Mouse (Mus musculus) MEL (cell line): ENCODE data around the gene Pycr1. TPM values are rescaled to one million over a fixed set of nuclear protein-coding genes. Genes with fewer than 3 reads are reported as not detected.

ENCODE experiments used
- DNase-seq: peaks from one replicate; pipeline ENCODE4 v3.0.0; 2011; ENCODE audit warnings: low read depth, low spot score
- H3K27ac ChIP-seq: 2 replicates; pipeline ENCODE4 v1.5.1; 2012; ENCODE audit warnings: low read depth, mild to moderate bottlenecking, control low read depth, low read length, moderate library complexity; ENCODE audit not compliant: control insufficient read depth
- H3K27me3 ChIP-seq, 2 experiments: fragments of 150-350 bp in 1 of 2; sonication (generic) in 1 of 2; 2 replicates each; pipeline ENCODE4 v1.6.1; 2012; ENCODE audit warnings: low read length in 2 of 2, mild to moderate bottlenecking in 2 of 2, improper control_type of control experiment in 1 of 2, moderate library complexity in 1 of 2; ENCODE audit not compliant: insufficient read depth in 2 of 2, control insufficient read depth in 1 of 2
- H3K36me3 ChIP-seq, 2 experiments: 2 replicates each; pipeline ENCODE4 v1.6.1; 2012 to 2014; ENCODE audit warnings: low read length in 2 of 2, improper control_type of control experiment in 1 of 2, inconsistent platforms in 1 of 2, mild to moderate bottlenecking in 1 of 2; ENCODE audit not compliant: insufficient read depth in 2 of 2, control insufficient read depth in 1 of 2
- H3K4me1 ChIP-seq, 2 experiments: fragments of 150-350 bp in 1 of 2; sonication (generic) in 1 of 2; 2 replicates each; pipeline ENCODE4 v1.6.1; 2012; ENCODE audit warnings: low read length in 2 of 2, improper control_type of control experiment in 1 of 2, mild to moderate bottlenecking in 1 of 2; ENCODE audit not compliant: insufficient read depth in 2 of 2, control insufficient read depth in 1 of 2
- H3K4me3 ChIP-seq, 2 experiments: fragments of 150-350 bp in 1 of 2; sonication (generic) in 1 of 2; 2 replicates each; pipeline ENCODE4 v1.5.1; 2012; ENCODE audit warnings: low read depth in 2 of 2, low read length in 2 of 2, mild to moderate bottlenecking in 2 of 2, moderate library complexity in 2 of 2, control low read depth in 1 of 2, improper control_type of control experiment in 1 of 2; ENCODE audit not compliant: control insufficient read depth in 1 of 2, insufficient read depth in 1 of 2
- H3K79me2 ChIP-seq: 2 replicates; pipeline ENCODE4 v1.6.1; 2012; ENCODE audit warnings: mild to moderate bottlenecking, low read length, moderate library complexity; ENCODE audit not compliant: control insufficient read depth, poor library complexity, insufficient read depth
- H3K9ac ChIP-seq: 2 replicates; pipeline ENCODE4 v1.6.1; 2012; ENCODE audit warnings: low read depth, mild to moderate bottlenecking, control low read depth, low read length, moderate library complexity; ENCODE audit not compliant: control insufficient read depth, poor library complexity, severe bottlenecking
- H3K9me3 ChIP-seq: fragments of 150-350 bp; sonication (generic); replicated peaks from 2 replicates; pipeline ENCODE4 v1.6.1; 2012; ENCODE audit warnings: mild to moderate bottlenecking, low read length, improper control_type of control experiment, moderate library complexity; ENCODE audit not compliant: insufficient read depth
- CHD1 ChIP-seq: IDR thresholded peaks from 2 replicates; pipeline ENCODE4 v1.6.1; 2012; ENCODE audit warnings: low read depth, mild to moderate bottlenecking, inconsistent platforms, low read length, improper control_type of control experiment
- CHD2 ChIP-seq: IDR thresholded peaks from 2 replicates; pipeline ENCODE4 v1.6.1; 2011; ENCODE audit warnings: low read length, improper control_type of control experiment
- CTCF ChIP-seq, 3 experiments: IDR thresholded peaks in 2 of 3; conservative IDR thresholded peaks in 1 of 3; 2 replicates each; pipeline ENCODE4 v1.5.1; 2011 to 2012; ENCODE audit warnings: low read length in 3 of 3, low read depth in 2 of 3, mild to moderate bottlenecking in 2 of 3, improper control_type of control experiment in 1 of 3, inconsistent platforms in 1 of 3, mixed read lengths in 1 of 3, moderate library complexity in 1 of 3; ENCODE audit not compliant: control insufficient read depth in 1 of 3, insufficient read depth in 1 of 3, poor library complexity in 1 of 3, severe bottlenecking in 1 of 3
- E2F4 ChIP-seq: IDR thresholded peaks from 2 replicates; pipeline ENCODE4 v1.6.1; 2011; ENCODE audit warnings: low read depth, low read length, improper control_type of control experiment, borderline replicate concordance
- ELF1 ChIP-seq: IDR thresholded peaks from 2 replicates; pipeline ENCODE4 v1.6.1; 2014; ENCODE audit warnings: low read depth, mild to moderate bottlenecking, inconsistent platforms, low read length, improper control_type of control experiment, moderate library complexity
- HCFC1 ChIP-seq: IDR thresholded peaks from 2 replicates; pipeline ENCODE4 v1.6.1; 2012; ENCODE audit warnings: low read depth, mild to moderate bottlenecking, inconsistent platforms, low read length, improper control_type of control experiment, moderate library complexity
- JUND ChIP-seq: IDR thresholded peaks from 2 replicates; pipeline ENCODE4 v1.6.1; 2011; ENCODE audit warnings: low read depth, mild to moderate bottlenecking, improper control_type of control experiment, low read length
- KAT2A ChIP-seq: conservative IDR thresholded peaks from 2 replicates; pipeline ENCODE4 v1.6.1; 2012; ENCODE audit warnings: low read depth, low read length, improper control_type of control experiment, inconsistent platforms
- MAFK ChIP-seq: IDR thresholded peaks from 2 replicates; pipeline ENCODE4 v1.6.1; 2011; ENCODE audit warnings: low read depth, mild to moderate bottlenecking, low read length, improper control_type of control experiment, borderline replicate concordance
- MAX ChIP-seq: IDR thresholded peaks from 2 replicates; pipeline ENCODE4 v1.6.1; 2011; ENCODE audit warnings: low read length, improper control_type of control experiment
- MXI1 ChIP-seq: IDR thresholded peaks from 2 replicates; pipeline ENCODE4 v1.6.1; 2011; ENCODE audit warnings: mild to moderate bottlenecking, low read depth, low read length, improper control_type of control experiment
- MYB ChIP-seq: IDR thresholded peaks from 2 replicates; pipeline ENCODE4 v1.6.1; 2011; ENCODE audit warnings: mild to moderate bottlenecking, low read depth, low read length, improper control_type of control experiment
- NRF1 ChIP-seq: IDR thresholded peaks from 2 replicates; pipeline ENCODE4 v1.6.1; 2014; ENCODE audit warnings: low read depth, mild to moderate bottlenecking, inconsistent platforms, low read length, improper control_type of control experiment, moderate library complexity; ENCODE audit not compliant: poor library complexity, insufficient read depth, severe bottlenecking
- POLR2AphosphoS2 ChIP-seq: IDR thresholded peaks from 2 replicates; pipeline ENCODE4 v1.6.1; 2011; ENCODE audit warnings: low read length, improper control_type of control experiment
- POLR2AphosphoS5 ChIP-seq: IDR thresholded peaks from 2 replicates; pipeline ENCODE4 v1.6.1; 2012; ENCODE audit warnings: low read depth, borderline replicate concordance, mild to moderate bottlenecking, inconsistent platforms, low read length, moderate library complexity, mixed read lengths
- RAD21 ChIP-seq: IDR thresholded peaks from 2 replicates; pipeline ENCODE4 v1.6.1; 2011; ENCODE audit warnings: mild to moderate bottlenecking, low read depth, low read length, improper control_type of control experiment
- TAL1 ChIP-seq: IDR thresholded peaks from 2 replicates; pipeline ENCODE4 v1.6.1; 2012; ENCODE audit warnings: mild to moderate bottlenecking, inconsistent platforms, low read length, moderate library complexity, mixed read lengths
- USF1 ChIP-seq: IDR thresholded peaks from 2 replicates; pipeline ENCODE4 v1.6.1; 2014; ENCODE audit warnings: low read depth, mild to moderate bottlenecking, inconsistent platforms, low read length, improper control_type of control experiment, moderate library complexity
- USF2 ChIP-seq, 2 experiments: IDR thresholded peaks; 2 replicates each; pipeline ENCODE4 v1.6.1; 2011 to 2012; ENCODE audit warnings: improper control_type of control experiment in 2 of 2, low read length in 2 of 2, borderline replicate concordance in 1 of 2, inconsistent platforms in 1 of 2, low read depth in 1 of 2, mild to moderate bottlenecking in 1 of 2; ENCODE audit not compliant: insufficient read depth in 1 of 2
- ZC3H11A ChIP-seq: IDR thresholded peaks from 2 replicates; pipeline ENCODE4 v1.6.1; 2012; ENCODE audit warnings: low read depth, mild to moderate bottlenecking, inconsistent platforms, low read length, improper control_type of control experiment
- ZMIZ1 ChIP-seq: IDR thresholded peaks from 2 replicates; pipeline ENCODE4 v1.6.1; 2012; ENCODE audit warnings: low read depth, mild to moderate bottlenecking, inconsistent platforms, low read length, improper control_type of control experiment, moderate library complexity
- polyA plus RNA-seq, 2 experiments: library from polyadenylated mRNA; stranded (reverse) in 1 of 2; unstranded in 1 of 2; fragments of >175 nt in 1 of 2; fragments of >200 nt in 1 of 2; gene quantifications; 2 replicates each; pipeline versions ENCODE4 v1.2.1 to v1.2.4; 2012; ENCODE audit warnings: low replicate concordance in 2 of 2, low read depth in 1 of 2; ENCODE audit not compliant: insufficient read length in 2 of 2, insufficient read depth in 1 of 2, missing spikeins in 1 of 2
- total RNA-seq: library from RNA; depleted of rRNA; stranded (reverse); fragments of 300-350 nt; gene quantifications from 2 replicates; pipeline ENCODE4 v1.2.3, GENCODE M21; 2012

The Pycr1 gene
- total and polyA plus RNA-seq, 3 experiments, result 2.6 to 15.3 TPM; not detected in 1

DNA sequence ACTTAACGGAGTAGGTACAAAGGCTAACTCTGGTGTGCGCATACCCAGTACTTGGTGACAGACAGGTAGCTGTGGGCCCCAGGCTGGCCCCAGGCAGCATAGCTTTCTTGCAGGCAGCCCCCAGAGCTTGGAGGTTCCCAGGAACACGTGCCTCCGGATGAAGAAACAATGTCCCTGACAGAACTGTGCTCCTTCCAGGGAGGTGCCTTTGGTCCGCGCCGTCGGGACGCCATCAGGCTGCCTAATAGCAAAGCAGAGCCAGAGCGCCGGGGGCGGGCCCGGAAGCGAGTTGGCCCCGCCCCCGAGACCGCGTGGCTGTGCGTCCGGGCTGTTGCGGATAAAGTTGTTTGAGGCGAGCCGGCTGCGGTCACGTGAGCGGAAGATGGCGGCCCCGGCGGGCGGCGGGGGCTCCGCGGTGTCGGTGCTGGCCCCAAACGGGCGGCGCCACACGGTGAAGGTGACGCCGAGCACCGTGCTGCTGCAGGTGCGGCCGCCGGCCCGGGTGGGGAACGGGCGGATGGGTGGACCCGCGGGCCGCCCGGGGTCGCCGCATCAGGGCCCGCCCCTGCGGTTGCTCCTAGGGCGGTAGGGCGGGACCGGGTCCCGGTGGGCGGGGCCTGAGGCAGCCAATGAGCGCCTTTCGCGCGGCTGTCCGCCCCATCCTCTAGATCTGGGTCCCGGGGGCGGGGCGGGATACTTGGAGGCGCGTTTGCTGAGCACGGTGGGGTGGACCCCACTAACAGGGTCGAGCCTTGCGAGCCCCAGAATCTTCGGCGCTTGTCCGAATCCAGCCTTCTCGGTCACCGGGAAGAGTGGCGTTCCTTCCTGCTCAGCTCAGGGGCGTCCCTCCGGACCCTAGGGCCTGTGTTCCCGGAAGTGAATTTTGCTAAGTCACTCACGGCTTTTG is 29.4 kb upstream of the Pycr1 start, which contains the start of gene Aspscr1 (continued):
- TF ChIP-seq POLR2AphosphoS5, result no peak
- no peak; the same call in 1 of the 2 replicates for TF ChIP-seq KAT2A
- TF ChIP-seq JUND, result no peak
- no peak for TF ChIP-seq CTCF (IDR thresholded peaks at IDR 0.05 in 2 of 3, conservative IDR thresholded peaks at IDR 0.05 in 1 of 3; ENCODE audit: control insufficient read depth in 1 of 3, insufficient read depth in 1 of 3, low read depth in 2 of 3, low read length in 3 of 3, poor library complexity in 1 of 3, severe bottlenecking in 1 of 3)
- TF ChIP-seq CHD2, result no peak
- TF ChIP-seq USF2 (IDR thresholded peaks at IDR 0.05; ENCODE audit: borderline replicate concordance in 1 of 2, insufficient read depth in 1 of 2, low read depth in 1 of 2, low read length in 2 of 2), result peak in 1 of 2 experiments; percentile 89; a peak in 2 of 4 replicates
- peak; percentile 83 for TF ChIP-seq HCFC1
- peak; percentile 78 for TF ChIP-seq POLR2AphosphoS2
- TF ChIP-seq NRF1, result 0 out of 2 replicates have a peak, but pooled peaks have one; percentile 30
- peak; percentile 96 for TF ChIP-seq MAX
- no peak for TF ChIP-seq RAD21
- peak; percentile 63; the same call in 1 of the 2 replicates for TF ChIP-seq E2F4
- no peak for TF ChIP-seq CHD1
- TF ChIP-seq MAFK, result no peak
- peak; percentile 95 for TF ChIP-seq MXI1
- no peak for TF ChIP-seq TAL1
- peak; percentile 95 for TF ChIP-seq ELF1
- TF ChIP-seq ZC3H11A, result no peak
- TF ChIP-seq MYB, result no peak
- TF ChIP-seq ZMIZ1, result peak; percentile 86

- Histone ChIP-seq H3K79me2 (no peaks in the 10 kb centered on the region), H3K27me3 (peaks cover 0 to 2% of the 10 kb centered on the region in 2 experiments; a peak in 2 of 4 replicates), H3K36me3 (no peaks in the 10 kb centered on the region), H3K4me1 (no peaks in the 10 kb centered on the region), H3K9ac (no peak overlapping the region), H3K27ac (no peak overlapping the region), H3K4me3 (no peak overlapping the region), H3K9me3 (no peaks in the 10 kb centered on the region)
- no peak for DNase-seq
- TF ChIP-seq ELF1 (no peak), USF1 (0 out of 2 replicates have a peak, but pooled peaks have one; percentile 11)
Measured at GRCm38 (mm10) chr11:120666617-120667016, 23.0 kb upstream of the Pycr1 start.
